Mouse (Mus musculus): Measurements from ENCODE around the gene Oxct1. TPM values are rescaled to one million over a fixed set of nuclear protein-coding genes. Genes with fewer than 3 reads are reported as not detected.

Gene Oxct1
- polyA plus RNA-seq, 1 experiment from 2014 or later: 44.9 TPM

GRCm38 (mm10) chr15:3987981-3988380 lies 38.2 kb upstream of the Oxct1 start:
- Histone ChIP-seq H3K9me3 (ENCODE audit: control insufficient read depth) (no peaks in the 10 kb centered on the region), H3K4me3 (ENCODE audit: low read depth, low read length) (no peak overlapping the region), H3K27me3 (replicated peaks; ENCODE audit: control insufficient read depth, insufficient read depth, low read length) (no peaks in the 10 kb centered on the region), H3K36me3 (ENCODE audit: control insufficient read depth, insufficient read depth) (peaks cover 44% of the 10 kb centered on the region), H3K27ac (ENCODE audit: low read depth, low read length) (no peak overlapping the region), H3K4me1 (replicated peaks; ENCODE audit: control insufficient read depth, insufficient read depth, low read length) (no peaks in the 10 kb centered on the region), H3K9ac (ENCODE audit: low read depth, low read length) (no peak overlapping the region), H3K4me2 (replicated peaks; ENCODE audit: low read depth) (no peak overlapping the region)
- ATAC-seq: no peak
- TF ChIP-seq CTCF (IDR thresholded peaks at IDR 0.05; ENCODE audit: low read depth): peak; percentile 79
- WGBS: 70% methylated on average over 2 of the region's 2 CpGs

GRCm38 (mm10) chr15:3994852-3995447 lies 31.2 kb upstream of the Oxct1 start:
- Histone ChIP-seq H3K9me3 (ENCODE audit: control insufficient read depth) (no peaks in the 10 kb centered on the region), H3K36me3 (ENCODE audit: control insufficient read depth, insufficient read depth) (peaks cover 13% of the 10 kb centered on the region; the same call in 1 of the 2 replicates), H3K4me3 (ENCODE audit: low read depth, low read length) (peak overlapping the region; percentile 89), H3K4me2 (replicated peaks; ENCODE audit: low read depth) (peak overlapping the region; percentile 58), H3K27me3 (replicated peaks; ENCODE audit: control insufficient read depth, insufficient read depth, low read length) (no peaks in the 10 kb centered on the region), H3K27ac (ENCODE audit: low read depth, low read length) (peak overlapping the region; percentile 97), H3K9ac (ENCODE audit: low read depth, low read length) (peak overlapping the region; percentile 82), H3K4me1 (replicated peaks; ENCODE audit: control insufficient read depth, insufficient read depth, low read length) (no peaks in the 10 kb centered on the region)
- WGBS: 21% methylated on average over 14 of the region's 14 CpGs
- ATAC-seq: no peak
- TF ChIP-seq CTCF (IDR thresholded peaks at IDR 0.05; ENCODE audit: low read depth): no peak

GRCm38 (mm10) chr15:3995448-3996266 lies 30.5 kb upstream of the Oxct1 start, which contains the start of gene AW549877:
TSS of gene AW549877 (minus strand) at chr15:3995744.
- TF ChIP-seq CTCF (IDR thresholded peaks at IDR 0.05; ENCODE audit: low read depth): no peak
- peak within 1 kb of the TSS; percentile 67 for H3K4me2 ChIP-seq (replicated peaks; ENCODE audit: low read depth)
- peak within 1 kb of the TSS; percentile 89 for H3K4me3 ChIP-seq (ENCODE audit: low read depth, low read length)
- peak within 1 kb of the TSS; percentile 82 for H3K9ac ChIP-seq (ENCODE audit: low read depth, low read length)
- no peaks in the 10 kb centered on the region for H3K9me3 ChIP-seq (ENCODE audit: control insufficient read depth)
- no peaks in the 10 kb centered on the region for H3K27me3 ChIP-seq (replicated peaks; ENCODE audit: control insufficient read depth, insufficient read depth, low read length)
- H3K4me1 ChIP-seq (replicated peaks; ENCODE audit: control insufficient read depth, insufficient read depth, low read length): no peaks in the 10 kb centered on the region
- under 1% methylated on average over 61 of the region's 61 CpGs for WGBS
- peak within 1 kb of the TSS; percentile 97 for H3K27ac ChIP-seq (ENCODE audit: low read depth, low read length)
- ATAC-seq: peak; percentile 100
- peaks cover 8% of the 10 kb centered on the region; the same call in 1 of the 2 replicates for H3K36me3 ChIP-seq (ENCODE audit: control insufficient read depth, insufficient read depth)

DNA sequence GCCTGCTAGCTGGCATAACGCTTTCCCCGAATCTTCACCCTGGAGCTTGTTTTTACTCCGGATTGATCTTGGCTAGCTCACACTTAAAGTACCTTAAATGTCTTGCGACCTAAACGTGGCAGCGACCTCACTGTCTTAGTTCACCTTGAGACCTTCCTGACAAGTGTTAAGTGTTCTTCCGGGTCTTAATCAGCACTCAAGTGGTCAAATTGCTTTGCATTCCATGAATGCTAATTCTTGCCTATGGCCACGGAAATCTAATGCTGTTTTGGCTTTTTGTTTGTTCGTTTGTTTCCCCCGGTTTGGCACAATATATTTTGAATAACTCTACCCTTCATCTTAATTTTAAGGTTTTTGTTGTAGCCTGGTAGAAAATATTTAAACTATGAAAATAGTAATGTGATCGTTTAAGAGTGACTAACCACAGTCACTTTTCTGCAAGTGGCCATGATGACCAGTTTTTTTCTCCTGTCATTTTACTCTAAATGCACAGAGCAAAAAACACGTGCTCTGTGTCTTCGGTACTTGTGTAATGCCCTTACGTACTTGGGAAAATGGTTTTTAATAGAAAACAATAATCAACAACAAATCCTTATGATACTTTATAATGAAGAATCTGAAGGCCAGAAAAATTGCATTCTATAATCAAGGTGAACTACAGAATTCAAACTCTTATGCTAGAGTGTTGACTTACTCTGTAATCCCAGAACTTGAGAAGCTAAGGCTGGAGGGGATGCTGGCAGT lies 29.7 kb upstream of the Oxct1 start:
- H3K9ac ChIP-seq (ENCODE audit: low read depth, low read length): peak overlapping the region; percentile 57
- H3K27ac ChIP-seq (ENCODE audit: low read depth, low read length): peak overlapping the region; percentile 89
- TF ChIP-seq CTCF (IDR thresholded peaks at IDR 0.05; ENCODE audit: low read depth): no peak
- H3K4me1 ChIP-seq (replicated peaks; ENCODE audit: control insufficient read depth, insufficient read depth, low read length): no peaks in the 10 kb centered on the region
- H3K27me3 ChIP-seq (replicated peaks; ENCODE audit: control insufficient read depth, insufficient read depth, low read length): no peaks in the 10 kb centered on the region
- H3K9me3 ChIP-seq (ENCODE audit: control insufficient read depth): no peaks in the 10 kb centered on the region
- peak overlapping the region; percentile 67 for H3K4me2 ChIP-seq (replicated peaks; ENCODE audit: low read depth)
- peak overlapping the region; percentile 89 for H3K4me3 ChIP-seq (ENCODE audit: low read depth, low read length)
- peaks cover 5% of the 10 kb centered on the region; the same call in 1 of the 2 replicates for H3K36me3 ChIP-seq (ENCODE audit: control insufficient read depth, insufficient read depth)
- 20% methylated on average over 14 of the region's 14 CpGs for WGBS
- peak; percentile 11 for ATAC-seq

DNA sequence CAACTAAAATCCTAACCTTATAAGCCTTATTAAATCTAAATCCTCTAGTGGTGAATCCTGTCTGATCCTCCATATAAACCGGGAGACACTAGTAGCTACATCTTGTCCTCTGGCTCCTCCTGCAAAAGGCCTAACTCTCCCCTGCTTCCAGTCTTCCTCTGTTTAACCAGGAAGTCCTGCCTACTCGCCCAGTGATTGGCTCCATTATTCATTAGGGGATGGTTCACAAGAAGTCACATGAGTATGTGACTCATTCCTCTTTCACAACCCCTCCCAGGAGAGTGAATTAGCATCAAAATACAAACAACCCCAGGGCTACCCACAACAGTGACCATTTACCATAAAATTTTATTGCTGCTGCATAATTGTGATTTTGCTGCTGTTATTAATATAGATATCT lies 27.0 kb upstream of the Oxct1 start:
- Histone ChIP-seq H3K27me3 (replicated peaks; ENCODE audit: control insufficient read depth, insufficient read depth, low read length) (no peaks in the 10 kb centered on the region), H3K27ac (ENCODE audit: low read depth, low read length) (no peak overlapping the region), H3K4me2 (replicated peaks; ENCODE audit: low read depth) (no peak overlapping the region), H3K36me3 (ENCODE audit: control insufficient read depth, insufficient read depth) (no peaks in the 10 kb centered on the region), H3K9me3 (ENCODE audit: control insufficient read depth) (no peaks in the 10 kb centered on the region), H3K9ac (ENCODE audit: low read depth, low read length) (no peak overlapping the region), H3K4me1 (replicated peaks; ENCODE audit: control insufficient read depth, insufficient read depth, low read length) (no peaks in the 10 kb centered on the region), H3K4me3 (ENCODE audit: low read depth, low read length) (no peak overlapping the region)
- WGBS: 83% methylated on average over 2 of the region's 2 CpGs
- no peak for TF ChIP-seq CTCF (IDR thresholded peaks at IDR 0.05; ENCODE audit: low read depth)
- no peak for ATAC-seq

GRCm38 (mm10) chr15:4000536-4000935 lies 25.6 kb upstream of the Oxct1 start:
- H3K4me3 ChIP-seq (ENCODE audit: low read depth, low read length): no peak overlapping the region
- H3K36me3 ChIP-seq (ENCODE audit: control insufficient read depth, insufficient read depth): no peaks in the 10 kb centered on the region
- H3K4me2 ChIP-seq (replicated peaks; ENCODE audit: low read depth): no peak overlapping the region
- TF ChIP-seq CTCF (IDR thresholded peaks at IDR 0.05; ENCODE audit: low read depth): no peak
- H3K27me3 ChIP-seq (replicated peaks; ENCODE audit: control insufficient read depth, insufficient read depth, low read length): no peaks in the 10 kb centered on the region
- no peaks in the 10 kb centered on the region for H3K4me1 ChIP-seq (replicated peaks; ENCODE audit: control insufficient read depth, insufficient read depth, low read length)
- H3K9ac ChIP-seq (ENCODE audit: low read depth, low read length): no peak overlapping the region
- no peak for ATAC-seq
- no peak overlapping the region for H3K27ac ChIP-seq (ENCODE audit: low read depth, low read length)
- H3K9me3 ChIP-seq (ENCODE audit: control insufficient read depth): no peaks in the 10 kb centered on the region
- 77% methylated on average over 2 of the region's 2 CpGs for WGBS
